Mouse (Mus musculus) embryonic stem cell, embryonic (primary cell): ENCODE results near the gene H2-K1.

Source experiments
- CTCF ChIA-PET, 4 experiments: fragments of 300-600 bp in 2 of 4; fragments of 350-600 bp in 2 of 4; sonication (Branson Sonifier 250); formaldehyde crosslinking; loops; one replicate each; lab custom pipeline; 2022; ENCODE audit warnings: inconsistent platforms in 2 of 4; lab: Charles Lee
- POLR2A ChIA-PET, 4 experiments: fragments of 300-600 bp in 2 of 4; fragments of 350-600 bp in 2 of 4; sonication (Branson Sonifier 250); formaldehyde crosslinking; loops; one replicate each; lab custom pipeline; 2022; ENCODE audit warnings: antibody characterized with exemption in 4 of 4, inconsistent platforms in 1 of 4; lab: Charles Lee

Gene H2-K1

GRCm38 (mm10) chr17:34000150-34000537 lies at the start of gene H2-K1:
H2-K1 (minus strand) TSS chr17:34000347.
- CTCF ChIA-PET = interaction anchor here in 2 of 4 experiments (1.0 kb wide), 2 partner anchors 8 to 1296 kb away, joined by 3 read pairs; no protein-coding TSS in a partner anchor
- POLR2A ChIA-PET = interaction anchor here (0.6 to 1.6 kb wide), 20 partner anchors 11 to 240 kb away, joined by 3 to 11 read pairs (median 4); partner anchors contain the start of genes Ring1 (in 2 of the 4), B3galt4 (in 1 of the 4), Col11a2 (in 1 of the 4) and Daxx (in 1 of the 4)

GRCm38 (mm10) chr17:34047404-34048050 lies 47.4 kb upstream of the H2-K1 start:
- CTCF ChIA-PET = no interaction called here

GRCm38 (mm10) chr17:34045941-34046340 lies 45.8 kb upstream of the H2-K1 start:
- POLR2A ChIA-PET = interaction anchor here in 1 of 4 experiments (1.5 kb wide), 1 partner anchor 12 kb away, joined by 4 read pairs; no protein-coding TSS in a partner anchor
- CTCF ChIA-PET = interaction anchor here in 1 of 4 experiments (1.5 kb wide), 1 partner anchor 14 kb away, joined by 3 read pairs; the partner anchor contains the start of genes Rxrb and Slc39a7

More at GRCm38 (mm10) chr17:34047404-34048050, 47.4 kb upstream of the H2-K1 start:
- POLR2A ChIA-PET = no interaction called here

GRCm38 (mm10) chr17:34039562-34040450 lies 39.7 kb upstream of the H2-K1 start:
- ChIA-PET POLR2A (interaction anchor here in 2 of 4 experiments (0.8 to 2.3 kb wide), 17 partner anchors 8 to 350 kb away, joined by 3 to 10 read pairs (median 3); partner anchors contain the start of genes Rps18 (in 2 of the 2), Vps52 (in 2 of the 2), H2-DMa (in 1 of the 2) and H2-K1 (in 1 of the 2)), CTCF (interaction anchor here in 3 of 4 experiments (0.8 to 1.3 kb wide), 3 partner anchors 32 to 71 kb away, joined by 3 to 4 read pairs (median 3); no protein-coding TSS in a partner anchor)

- ChIA-PET CTCF (interaction anchor here (0.6 to 1.3 kb wide), 7 partner anchors 33 to 579 kb away, joined by 3 to 8 read pairs (median 4); no protein-coding TSS in a partner anchor), POLR2A (interaction anchor here in 2 of 4 experiments (0.6 to 2.3 kb wide), 19 partner anchors 17 to 350 kb away, joined by 3 to 10 read pairs (median 3); partner anchors contain the start of genes H2-DMa (in 2 of the 2), Rps18 (in 2 of the 2), Vps52 (in 2 of the 2) and H2-K1 (in 1 of the 2))
Measured at GRCm38 (mm10) chr17:34038878-34039561, 38.9 kb upstream of the H2-K1 start, which contains the start of gene Col11a2. Col11a2 (plus strand) TSS chr17:34039437.

GRCm38 (mm10) chr17:34038440-34038839 lies 38.3 kb upstream of the H2-K1 start:
- ChIA-PET POLR2A (interaction anchor here in 2 of 4 experiments (0.6 to 2.3 kb wide), 12 partner anchors 17 to 285 kb away, joined by 3 to 10 read pairs (median 3); partner anchors contain the start of genes H2-DMa (in 2 of the 2), H2-K1 (in 1 of the 2), Rab11b (in 1 of the 2) and Rps18 (in 1 of the 2)), CTCF (interaction anchor here in 3 of 4 experiments (0.6 to 1.3 kb wide), 5 partner anchors 70 to 578 kb away, joined by 3 to 8 read pairs (median 4); no protein-coding TSS in a partner anchor)

- ChIA-PET CTCF (interaction anchor here in 3 of 4 experiments (0.5 to 1.6 kb wide), 7 partner anchors 9 to 661 kb away, joined by 3 to 5 read pairs (median 4); partner anchors contain the start of gene H2-Ke6 (in 1 of the 3)), POLR2A (interaction anchor here in 3 of 4 experiments (0.7 to 2.3 kb wide), 11 partner anchors 14 to 582 kb away, joined by 3 to 10 read pairs (median 4); partner anchors contain the start of genes H2-DMa (in 2 of the 3), Rps18 (in 2 of the 3), Vps52 (in 2 of the 3) and B3galt4 (in 1 of the 3))
Measured at GRCm38 (mm10) chr17:34037241-34037640, 37.1 kb upstream of the H2-K1 start.

- ChIA-PET CTCF (interaction anchor here in 3 of 4 experiments (0.5 to 1.6 kb wide), 7 partner anchors 9 to 662 kb away, joined by 3 to 5 read pairs (median 4); partner anchors contain the start of gene H2-Ke6 (in 1 of the 3)), POLR2A (interaction anchor here in 3 of 4 experiments (0.7 to 2.3 kb wide), 13 partner anchors 9 to 583 kb away, joined by 3 to 10 read pairs (median 4); partner anchors contain the start of genes H2-DMa (in 2 of the 3), Rps18 (in 2 of the 3), Vps52 (in 2 of the 3) and B3galt4 (in 1 of the 3))
Measured at GRCm38 (mm10) chr17:34036647-34037046, 36.5 kb upstream of the H2-K1 start.

GRCm38 (mm10) chr17:34035517-34035916 lies 35.4 kb upstream of the H2-K1 start:
- ChIA-PET CTCF (no interaction called here), POLR2A (interaction anchor here in 2 of 4 experiments (1.1 to 1.2 kb wide), 2 partner anchors 8 to 66 kb away, joined by 3 to 4 read pairs; partner anchors contain the start of gene H2-Ke6 (in 1 of the 2))

GRCm38 (mm10) chr17:34034064-34034463 lies 33.9 kb upstream of the H2-K1 start:
- POLR2A ChIA-PET = interaction anchor here in 2 of 4 experiments (1.0 to 5.1 kb wide), 7 partner anchors 12 to 83 kb away, joined by 3 to 107 read pairs (median 3); partner anchors contain the start of genes H2-DMa (in 1 of the 2), Ring1 (in 1 of the 2), Rps18 (in 1 of the 2) and Vps52 (in 1 of the 2)
- CTCF ChIA-PET = interaction anchor here in 2 of 4 experiments (0.6 to 1.4 kb wide), 5 partner anchors 10 to 1135 kb away, joined by 3 to 5 read pairs (median 3); partner anchors contain the start of gene Ring1 (in 1 of the 2)

GRCm38 (mm10) chr17:34033441-34033840 lies 33.3 kb upstream of the H2-K1 start:
- CTCF ChIA-PET = interaction anchor here in 2 of 4 experiments (1.1 to 1.4 kb wide), 3 partner anchors 9 to 68 kb away, joined by 3 to 5 read pairs (median 3); partner anchors contain the start of gene Ring1 (in 1 of the 2)
- POLR2A ChIA-PET = interaction anchor here in 2 of 4 experiments (0.6 to 5.1 kb wide), 11 partner anchors 11 to 216 kb away, joined by 3 to 107 read pairs (median 21); partner anchors contain the start of genes Ring1 (in 2 of the 2), Rps18 (in 2 of the 2), Vps52 (in 2 of the 2) and B3galt4 (in 1 of the 2)

- POLR2A ChIA-PET = interaction anchor here (0.6 to 5.1 kb wide), 24 partner anchors 8 to 614 kb away, joined by 3 to 107 read pairs (median 10); partner anchors contain the start of genes H2-DMa (in 4 of the 4), Rps18 (in 3 of the 4), Vps52 (in 3 of the 4) and Ring1 (in 2 of the 4)
- CTCF ChIA-PET = interaction anchor here in 2 of 4 experiments (1.0 to 1.6 kb wide), 4 partner anchors 9 to 69 kb away, joined by 3 to 5 read pairs (median 4); partner anchors contain the start of gene Ring1 (in 1 of the 2)
Measured at GRCm38 (mm10) chr17:34032806-34033205, 32.7 kb upstream of the H2-K1 start.

- ChIA-PET POLR2A (interaction anchor here (0.6 to 5.1 kb wide), 68 partner anchors 9 to 615 kb away, joined by 3 to 107 read pairs (median 6); partner anchors contain the start of genes H2-DMa (in 4 of the 4), Rps18 (in 4 of the 4), Vps52 (in 4 of the 4) and B3galt4 (in 2 of the 4)), CTCF (interaction anchor here (0.6 to 1.6 kb wide), 11 partner anchors 8 to 917 kb away, joined by 3 to 8 read pairs (median 3); partner anchors contain the start of genes Ring1 (in 1 of the 4), Rps18 (in 1 of the 4) and Vps52 (in 1 of the 4))
Measured at GRCm38 (mm10) chr17:34032174-34032632, 32.1 kb upstream of the H2-K1 start.

GRCm38 (mm10) chr17:34031465-34032173 lies 31.5 kb upstream of the H2-K1 start, which contains the start of the genes Slc39a7 and Rxrb:
Slc39a7 (minus strand) TSS chr17:34031682.
Rxrb (plus strand) TSS chr17:34031812.
- CTCF ChIA-PET = interaction anchor here (0.5 to 1.6 kb wide), 18 partner anchors 9 to 917 kb away, joined by 3 to 8 read pairs (median 3); partner anchors contain the start of genes Rps18 (in 1 of the 4), Tapbp (in 1 of the 4), Vps52 (in 1 of the 4) and Zbtb22 (in 1 of the 4)
- POLR2A ChIA-PET = interaction anchor here (0.5 to 5.1 kb wide), 98 partner anchors 9 to 1045 kb away, joined by 3 to 107 read pairs (median 4); partner anchors contain the start of genes H2-DMa (in 4 of the 4), Rps18 (in 4 of the 4), Vps52 (in 4 of the 4) and B3galt4 (in 2 of the 4)
